Mouse (Mus musculus): ENCODE results near the gene Ogt.

Ogt gene

DNA sequence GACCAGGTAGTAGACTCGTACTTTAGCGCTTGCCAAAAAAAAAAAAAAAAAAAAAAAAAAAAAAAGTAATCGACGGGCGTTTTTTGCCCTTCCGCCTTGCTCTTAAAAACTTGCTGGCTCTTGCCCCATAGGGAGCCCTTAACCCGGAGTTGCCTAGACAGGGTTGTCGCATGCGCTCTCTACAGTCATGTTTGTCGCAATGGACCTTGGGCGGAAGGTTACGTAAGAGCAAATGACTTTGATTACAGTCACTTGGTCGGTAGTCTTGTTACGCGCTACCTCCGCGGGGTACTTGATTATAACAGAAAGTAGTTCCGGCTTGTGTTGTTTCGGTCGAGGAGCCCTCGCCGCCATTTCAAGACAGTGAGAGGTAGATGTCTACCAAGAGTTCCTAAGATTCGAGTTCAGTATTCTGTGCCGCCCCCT lies at the start of gene Ogt:
Gene Ogt, plus strand, starts transcription at position 320 of the 426 bp plus-strand sequence.
- peak; percentile 90 for DNase-seq

DNA sequence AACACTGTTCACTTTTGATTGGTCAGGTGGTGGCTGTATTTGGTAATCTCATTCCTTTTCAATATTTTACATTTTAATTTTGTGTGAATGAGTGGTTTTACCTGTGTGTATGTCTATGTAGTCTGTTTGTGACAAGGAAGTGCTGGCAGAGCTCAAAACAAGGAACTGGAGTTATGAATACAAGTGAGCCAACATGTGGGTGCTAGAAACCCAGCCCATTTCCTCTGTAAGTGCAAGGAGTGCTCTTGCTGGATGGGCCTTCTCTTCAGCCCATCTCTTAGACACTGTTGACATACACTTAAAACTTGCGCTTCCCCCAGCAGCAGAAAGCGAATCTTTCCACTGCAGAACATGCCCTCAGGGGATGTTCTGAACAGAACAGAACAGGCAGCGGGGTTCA lies 23.7 kb upstream of the Ogt start:
- no peak for DNase-seq

DNA sequence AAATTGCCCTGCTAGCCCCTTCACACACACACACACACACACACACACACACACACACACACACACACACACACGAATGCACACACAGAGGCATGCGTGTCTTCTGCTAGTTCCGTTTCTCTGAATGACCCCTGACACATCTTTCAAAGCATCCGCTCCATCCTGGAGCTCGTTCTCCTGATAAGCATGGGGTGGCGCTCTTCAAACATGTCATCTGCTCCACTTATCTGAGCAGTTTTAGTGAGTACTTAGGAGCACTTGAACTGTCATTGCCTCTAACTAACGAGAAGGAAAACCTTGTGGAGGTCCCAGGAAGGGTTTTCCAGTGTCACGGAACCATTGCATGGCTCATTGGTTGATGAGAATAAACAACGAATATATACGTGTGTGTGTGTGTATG lies 22.0 kb upstream of the Ogt start:
- no peak for DNase-seq

DNA sequence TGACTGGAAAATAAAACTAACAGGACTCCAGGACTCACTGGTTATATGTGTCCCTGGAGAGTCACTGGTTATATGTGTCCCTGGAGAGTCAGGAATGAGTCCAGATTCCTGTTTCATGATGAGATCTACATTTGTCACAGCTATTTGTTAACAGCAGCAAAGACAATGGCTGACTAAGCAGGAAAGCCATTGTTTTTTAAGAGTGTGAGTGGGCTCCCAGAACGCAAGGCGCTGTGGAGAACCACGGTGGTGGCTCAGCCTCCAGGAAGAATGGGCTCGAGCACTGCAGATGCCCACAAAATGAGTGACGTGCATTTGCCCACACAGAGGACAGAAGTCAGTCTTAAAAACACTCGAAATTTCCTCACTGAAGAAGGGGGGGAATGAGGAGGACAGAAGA lies 19.5 kb upstream of the Ogt start:
- no peak for DNase-seq

DNA sequence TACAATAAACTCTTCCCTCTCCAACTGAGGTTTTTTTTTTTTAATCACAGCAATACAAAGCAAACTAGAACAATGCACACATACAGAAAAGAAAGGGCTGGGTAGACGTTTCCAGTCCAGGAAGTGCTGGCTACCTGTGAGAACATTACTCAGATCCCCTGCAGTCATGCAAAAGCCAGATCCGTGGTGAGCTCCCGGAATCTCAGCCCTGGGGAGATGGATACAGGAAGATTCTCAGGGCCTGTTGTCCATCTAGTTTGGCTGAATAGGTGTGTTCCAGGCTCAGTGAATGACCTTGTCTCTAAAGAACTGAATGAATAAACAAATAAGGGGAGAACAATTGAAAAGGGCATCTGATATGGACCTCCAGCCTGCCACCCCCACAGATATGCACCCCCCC lies 17.3 kb upstream of the Ogt start:
- no peak for DNase-seq

DNA sequence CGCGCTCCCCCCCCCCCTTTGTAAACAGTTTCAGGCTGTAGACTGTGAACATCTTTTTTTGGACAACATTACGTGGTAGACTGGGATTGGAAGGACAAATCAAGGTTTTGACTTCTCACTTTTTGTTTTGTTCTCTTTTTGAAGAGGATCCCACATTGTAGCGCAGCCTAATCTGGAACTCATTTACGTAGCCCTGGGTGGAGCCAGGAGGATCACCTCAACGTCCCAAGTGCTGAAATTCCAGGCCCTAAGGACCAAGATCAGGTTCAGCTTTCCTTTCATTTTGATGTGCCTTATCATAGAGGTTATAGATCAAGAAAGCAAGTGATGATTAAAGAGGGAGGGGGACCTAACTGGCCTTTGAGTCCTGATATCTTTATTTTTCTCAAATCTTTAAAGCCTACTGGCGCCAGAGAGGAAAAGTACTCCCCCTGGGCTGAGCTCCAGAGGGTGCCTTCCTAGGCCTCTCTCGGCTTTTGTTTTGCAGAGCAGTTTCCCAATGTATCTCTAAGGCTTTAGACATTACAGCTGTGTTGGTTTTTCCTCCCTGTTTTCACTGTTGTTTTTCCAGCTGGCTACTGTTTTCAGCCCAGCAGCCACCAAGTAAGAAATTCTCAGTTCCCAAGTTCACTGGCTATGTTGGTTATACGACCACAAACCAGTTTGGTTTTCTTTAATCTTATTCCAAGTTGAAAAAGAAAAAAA lies 2.9 kb upstream of the Ogt start:
- no peak for DNase-seq

DNA sequence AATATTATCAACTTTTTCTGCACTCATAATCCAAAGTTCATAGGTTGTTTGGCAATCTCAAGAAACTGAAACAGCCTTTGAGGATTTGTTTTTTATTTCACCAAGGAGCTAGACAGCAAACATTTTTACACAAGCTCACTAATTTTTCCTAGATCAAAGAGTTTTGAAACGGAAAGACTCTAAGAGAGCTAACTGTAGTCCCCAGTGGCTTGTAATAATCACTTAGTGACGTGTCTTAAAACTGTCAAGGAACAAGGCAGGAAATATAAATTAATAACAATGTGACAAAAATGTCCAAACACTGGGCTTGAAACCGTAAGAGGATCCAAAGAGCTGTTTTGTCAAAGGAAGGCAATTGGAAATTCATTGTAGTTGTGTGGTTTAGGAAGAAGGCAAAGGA lies 1.0 kb upstream of the Ogt start:
- no peak for DNase-seq

DNA sequence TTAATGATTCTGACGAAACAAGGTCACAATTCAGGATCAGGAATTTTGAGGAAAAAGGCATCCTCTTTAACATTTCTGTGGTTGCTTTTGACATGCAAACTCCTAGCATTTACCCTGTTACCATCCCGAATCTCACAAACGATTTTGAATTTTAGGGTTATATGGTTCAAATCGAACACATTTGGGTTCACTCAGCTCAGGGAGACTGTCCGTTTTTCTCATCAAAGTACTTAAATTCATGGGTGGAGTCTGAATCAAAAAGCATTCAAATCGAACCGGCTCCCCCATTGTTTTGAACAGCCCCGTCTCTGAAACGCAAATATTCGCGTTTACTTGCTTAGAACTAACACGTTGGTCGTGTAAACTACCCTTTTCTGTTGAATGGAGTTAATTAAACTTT lies 554 bp upstream of the Ogt start:
- no peak for DNase-seq

DNA sequence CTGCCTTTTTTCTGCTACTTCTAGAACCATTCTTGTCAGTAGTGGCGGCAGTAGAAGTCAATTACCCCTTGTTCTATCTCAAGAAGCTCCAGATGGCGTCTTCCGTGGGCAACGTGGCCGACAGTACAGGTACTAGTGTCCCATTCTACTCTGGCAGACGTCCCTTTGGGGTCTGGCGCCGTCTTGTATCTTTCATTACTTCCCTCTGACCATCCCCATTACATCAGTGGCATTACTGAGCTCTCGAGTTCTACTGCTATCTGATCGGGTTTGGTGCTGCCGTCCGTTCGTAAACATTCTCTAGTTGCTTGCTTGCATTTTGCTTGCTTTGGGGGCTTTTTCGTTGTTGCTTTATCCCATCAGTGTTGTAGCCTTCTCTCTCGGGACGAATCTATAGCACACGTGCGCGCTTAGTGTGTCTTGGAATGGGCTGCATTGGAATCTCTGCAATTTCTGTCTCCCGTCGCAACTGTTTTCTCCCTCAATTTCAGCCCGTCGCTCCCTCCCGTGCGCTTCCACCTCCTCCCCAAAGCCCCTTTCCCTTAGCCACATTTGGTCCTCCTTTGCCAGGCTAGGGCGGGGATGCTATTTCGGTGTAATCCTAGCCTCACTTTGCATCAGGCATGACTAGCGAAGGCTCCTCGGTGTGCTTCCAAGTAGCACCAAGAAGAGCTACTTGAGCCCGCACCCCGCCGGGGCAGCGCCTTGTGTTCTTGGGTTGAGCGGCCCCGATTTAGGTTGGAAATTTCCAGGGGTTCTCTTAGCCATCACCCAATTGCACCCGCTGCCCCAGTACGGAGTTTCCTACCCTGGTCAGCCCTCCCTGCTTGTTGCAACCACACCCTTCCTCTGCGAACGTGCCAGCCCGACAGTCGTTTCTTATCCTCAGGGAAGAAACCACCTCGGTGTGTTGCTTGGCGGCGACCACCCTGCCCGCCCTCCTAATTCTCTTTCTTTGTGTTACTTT lies 617 bp downstream of the Ogt start:
- DNase-seq = peak; percentile 40

DNA sequence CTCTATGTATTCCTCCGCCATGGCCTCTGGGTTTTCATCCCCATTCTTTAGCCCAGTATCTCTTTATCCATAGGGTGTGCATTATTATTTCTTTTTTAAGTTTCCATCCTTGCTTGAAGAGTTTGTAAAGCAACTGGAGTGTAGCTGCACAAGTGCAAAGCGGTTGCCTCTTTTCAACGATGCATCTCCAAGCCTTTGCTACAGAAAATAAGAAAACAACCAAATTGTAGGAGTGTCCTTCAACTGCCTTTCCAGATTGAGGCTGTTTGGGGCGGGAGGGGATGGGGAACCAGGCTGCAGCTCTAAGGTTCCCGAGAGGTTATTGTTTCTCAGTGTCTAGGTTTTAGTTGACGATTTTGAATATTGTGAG lies 1.3 kb downstream of the Ogt start:
- no peak for DNase-seq

DNA sequence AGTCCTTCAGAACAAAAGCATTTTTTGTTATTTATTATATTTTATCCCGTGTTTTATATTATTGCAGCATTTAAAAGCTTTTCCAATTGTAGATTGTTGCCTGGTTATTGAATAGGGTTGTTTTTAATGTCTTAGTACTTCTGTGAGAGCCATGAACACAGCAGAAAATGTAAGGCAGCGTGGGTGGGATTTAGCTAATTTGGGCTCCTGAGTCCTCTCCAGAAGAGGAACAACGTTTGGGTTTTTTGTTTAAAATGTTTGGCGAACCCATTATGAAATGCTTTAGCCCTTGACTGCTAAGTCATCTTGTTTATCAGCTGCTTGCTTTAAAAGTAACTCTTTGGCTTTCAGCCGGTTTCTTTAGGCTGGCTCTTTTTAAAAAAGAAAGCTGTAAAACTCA lies 2.2 kb downstream of the Ogt start:
- DNase-seq = no peak

DNA sequence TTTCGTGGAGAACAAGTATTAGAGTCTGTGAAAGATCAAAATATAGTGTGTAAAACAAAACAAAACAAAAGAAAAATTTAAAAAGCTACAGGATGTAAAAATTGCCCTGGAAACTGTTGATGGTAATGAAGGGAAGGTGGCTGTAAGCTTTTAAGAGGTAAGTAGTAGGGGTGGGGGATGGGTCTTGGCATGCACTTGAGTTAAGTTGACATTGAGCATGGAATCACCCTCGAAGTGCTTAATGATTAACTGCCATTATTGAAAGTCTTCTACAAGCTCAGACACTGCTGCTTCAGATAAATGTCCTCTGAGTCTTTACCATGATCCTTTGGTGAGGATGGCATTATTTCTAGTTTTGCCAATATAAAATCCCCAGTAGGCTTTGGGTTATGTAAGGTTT lies 5.4 kb downstream of the Ogt start:
- no peak for DNase-seq

DNA sequence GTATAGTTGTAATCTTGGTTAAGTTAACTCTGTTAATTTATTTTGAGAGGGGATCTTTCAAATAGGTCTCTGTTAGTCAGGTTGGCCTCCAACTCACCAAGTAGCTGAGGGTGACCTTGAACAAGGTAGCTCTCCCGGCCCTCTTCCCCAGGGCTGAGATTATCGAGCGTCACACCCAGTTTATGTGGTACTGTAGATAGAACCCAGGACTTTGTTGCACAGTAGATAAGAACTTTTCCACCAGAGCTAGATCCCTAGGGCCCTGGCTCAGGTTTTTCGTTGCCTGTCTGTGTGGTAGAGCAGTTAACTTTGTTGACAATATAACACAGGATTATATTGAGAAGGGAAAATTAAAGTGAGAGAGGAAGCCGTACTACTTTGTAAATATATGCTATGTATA lies 6.8 kb downstream of the Ogt start:
- DNase-seq = no peak

DNA sequence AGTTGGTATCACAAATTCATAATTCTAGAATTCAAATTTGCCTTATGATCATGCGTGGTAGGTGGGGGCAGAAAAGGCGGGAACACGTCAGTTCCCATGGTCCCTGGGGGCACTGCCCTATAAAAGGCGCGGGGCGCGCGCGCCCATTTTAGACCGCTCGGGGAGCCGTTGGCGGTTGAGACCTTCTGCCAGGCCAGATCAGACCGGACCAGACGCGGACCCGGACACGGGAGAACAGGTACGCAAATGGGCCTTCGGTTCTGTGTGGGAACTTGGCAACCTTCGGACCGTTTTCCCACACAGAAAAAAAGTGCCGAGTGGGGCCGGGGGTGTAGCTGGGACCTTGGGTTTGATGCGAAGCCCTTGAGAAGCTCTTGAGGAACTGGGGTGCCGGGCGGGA lies 55.8 kb downstream of the Ogt start:
- no peak for DNase-seq

DNA sequence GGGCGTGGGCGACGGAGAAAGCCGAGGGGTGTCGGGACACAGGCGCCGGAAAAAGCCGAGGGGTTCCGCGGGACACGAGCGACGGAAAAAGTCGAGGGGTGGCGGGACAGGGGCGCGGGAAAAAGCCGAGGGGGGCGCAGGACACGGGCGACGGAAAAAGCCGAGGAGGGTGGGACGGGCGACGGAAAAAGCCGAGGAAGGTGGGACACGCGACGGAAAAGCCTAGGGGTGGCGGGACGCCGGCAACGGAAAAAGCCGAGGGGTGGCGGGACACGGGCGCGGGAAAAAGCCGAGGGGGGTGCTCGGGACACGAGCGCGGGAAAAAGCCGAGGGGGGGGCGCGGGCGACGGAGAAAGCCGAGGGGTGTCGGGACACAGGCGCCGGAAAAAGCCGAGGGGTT lies 57.7 kb downstream of the Ogt start:
- DNase-seq = no peak

DNA sequence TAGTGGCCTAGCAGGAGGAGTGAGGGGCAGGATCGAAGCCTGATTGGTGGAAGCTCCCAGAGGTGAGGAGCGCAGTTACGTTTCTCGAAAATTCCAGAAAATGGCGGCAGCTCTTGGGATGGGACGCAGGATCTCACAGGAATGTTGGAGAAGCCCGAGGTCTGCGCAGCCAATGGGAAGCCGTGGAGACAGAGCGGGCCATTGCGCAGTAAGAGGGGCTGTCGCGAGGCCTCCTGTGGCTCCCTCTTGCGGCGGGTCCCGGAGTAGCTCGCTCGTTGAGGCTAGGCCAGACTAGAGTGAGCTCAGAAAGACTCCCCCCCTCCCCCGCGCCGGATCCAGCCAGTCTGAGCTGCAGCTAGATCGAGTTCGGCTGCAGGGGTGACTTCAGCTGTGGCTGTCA lies 58.4 kb downstream of the Ogt start:
- DNase-seq = no peak

DNA sequence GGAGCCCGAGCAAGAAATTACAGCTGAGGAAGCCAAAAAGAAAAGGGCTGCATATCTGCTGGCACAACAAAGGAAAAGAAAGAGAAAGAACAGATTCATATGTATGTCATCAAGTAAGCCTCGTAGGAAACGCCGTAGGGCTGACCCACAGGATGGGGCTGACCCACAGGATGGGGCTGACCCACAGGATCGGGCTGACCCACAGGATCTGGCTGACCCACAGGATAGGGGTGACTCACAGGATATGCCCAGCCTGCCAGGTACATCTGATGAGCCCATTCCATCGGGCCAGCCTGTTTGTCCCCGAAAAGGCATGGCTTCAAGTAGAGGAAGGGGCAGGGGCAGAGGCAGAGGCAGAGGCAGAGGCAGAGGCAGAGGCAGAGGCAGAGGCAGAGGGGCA lies 65.3 kb downstream of the Ogt start:
- DNase-seq = no peak

DNA sequence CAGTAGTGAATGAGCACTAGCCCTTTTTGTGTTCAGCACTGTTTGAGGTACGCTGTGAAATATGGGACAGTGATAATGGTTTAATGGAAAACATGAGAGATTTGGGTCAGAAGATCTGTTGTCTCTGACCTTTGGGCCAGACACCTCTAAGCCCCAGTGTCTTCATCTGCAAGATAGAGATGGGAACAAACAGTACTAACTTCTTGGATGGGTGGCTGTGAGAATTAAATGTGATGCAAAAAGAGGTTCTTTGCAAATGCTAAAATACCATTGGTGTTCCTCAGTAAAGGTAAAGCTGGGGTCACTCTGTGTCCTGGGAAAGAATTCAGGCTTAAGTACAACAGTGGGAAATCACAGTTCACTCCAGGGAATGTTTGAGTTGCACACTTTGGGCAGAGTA lies 80.5 kb downstream of the Ogt start:
- DNase-seq = no peak

DNA sequence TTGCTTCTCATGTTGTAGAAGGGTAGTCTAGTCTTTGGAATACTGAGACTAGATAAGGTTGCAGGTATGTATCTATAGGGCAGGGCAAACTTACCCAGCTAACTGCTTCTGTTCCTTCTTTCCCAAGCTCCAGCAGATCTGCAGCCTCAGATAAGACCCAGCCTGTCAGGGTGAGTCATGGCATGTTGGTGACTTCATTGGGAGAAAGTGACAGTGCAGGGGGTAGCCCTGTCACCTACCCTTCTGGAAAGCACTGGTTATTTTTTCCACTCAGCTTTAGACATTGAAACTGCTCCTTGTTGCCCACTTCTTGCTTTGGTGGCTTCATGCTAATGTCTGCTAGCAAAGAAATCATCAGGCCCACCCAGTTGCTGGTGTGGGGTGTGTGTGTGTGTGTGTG lies 90.2 kb downstream of the Ogt start:
- DNase-seq = no peak

DNA sequence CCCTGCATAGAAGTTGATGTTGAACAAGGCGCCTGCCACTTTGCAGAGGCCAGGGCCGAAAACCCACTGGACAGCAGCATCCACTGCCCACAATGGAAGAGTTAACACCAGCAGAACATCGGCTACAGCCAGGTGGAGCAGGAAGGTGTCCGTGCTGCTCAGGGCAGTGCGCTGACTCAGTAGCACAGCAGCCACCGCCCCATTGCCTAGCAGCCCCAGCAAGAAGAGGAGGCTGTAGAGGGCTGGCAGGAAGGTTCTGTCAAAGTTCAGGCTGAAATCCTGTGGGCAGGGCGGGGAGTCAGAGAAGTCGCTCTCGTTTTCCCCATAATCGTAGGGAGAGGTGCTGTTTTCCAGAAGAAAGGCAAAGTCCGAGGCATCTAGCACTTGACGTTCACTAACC lies 92.8 kb downstream of the Ogt start:
- DNase-seq = no peak

DNA sequence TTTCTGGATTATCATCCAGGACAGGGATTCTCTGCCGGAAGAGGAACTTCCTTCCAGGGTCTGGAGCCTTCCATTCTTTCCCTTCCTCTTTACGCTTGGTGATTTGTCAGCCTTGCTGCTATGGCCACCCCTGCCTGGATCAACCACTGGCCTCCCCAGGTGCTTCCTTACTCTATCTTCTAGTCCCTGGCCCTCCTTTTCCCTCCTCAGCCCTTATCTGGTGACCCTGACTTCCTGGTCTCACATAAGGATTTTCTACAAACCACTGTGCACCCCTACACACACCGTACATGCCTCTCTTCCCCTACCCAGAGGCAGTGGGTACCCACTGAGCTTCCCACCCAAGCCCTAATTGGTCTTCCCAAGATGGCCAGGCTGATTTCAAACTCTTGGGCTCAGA lies 93.4 kb downstream of the Ogt start:
- DNase-seq = no peak

DNA sequence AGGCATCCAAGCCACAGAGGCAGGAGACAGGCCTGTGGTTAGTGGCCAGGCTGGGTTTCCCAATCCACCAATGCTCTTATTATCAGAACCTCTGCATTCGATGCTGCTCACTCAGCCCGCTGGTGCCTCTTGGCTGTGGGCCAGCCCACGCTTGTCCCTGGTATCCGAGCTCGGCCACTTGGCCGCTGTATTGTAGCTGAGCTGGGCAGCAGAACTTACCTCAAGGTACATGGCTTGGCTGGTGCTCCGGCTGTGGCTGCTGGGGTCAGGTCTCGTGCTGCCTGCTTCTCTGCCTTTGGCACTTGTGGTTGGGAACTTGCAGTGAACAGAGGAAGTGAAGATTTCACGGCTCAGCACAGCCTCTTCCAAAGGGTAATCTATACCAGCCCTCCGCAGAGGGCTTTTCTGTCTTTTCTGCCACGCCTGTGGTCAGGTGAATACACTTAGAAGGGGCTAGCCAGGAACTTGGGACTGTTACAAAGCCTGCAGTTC lies 94.0 kb downstream of the Ogt start, which contains the start of gene Cxcr3:
Gene Cxcr3, minus strand, starts transcription at position 442 of the 492 bp plus-strand sequence.
- DNase-seq = peak; percentile 20
